Mouse (Mus musculus) Patski (cell line): ENCODE results near the gene Ror1. TPM values are rescaled to one million over a fixed set of nuclear protein-coding genes. Genes with fewer than 3 reads are reported as not detected.

Experiments used
- ATAC-seq: fragments of 100-300 bp; one replicate; pipeline ENCODE4 v1.8.0; 2021
- CTCF ChIA-PET: fragments of 350-600 bp; sonication (Branson Sonifier 250); formaldehyde crosslinking; loops from one replicate; lab custom pipeline; 2022; ENCODE audit warnings: inconsistent platforms; lab: Charles Lee
- POLR2A ChIA-PET: fragments of 350-600 bp; sonication (Branson Sonifier 250); formaldehyde crosslinking; loops from one replicate; lab custom pipeline; 2022; ENCODE audit warnings: antibody characterized with exemption, inconsistent platforms; lab: Charles Lee
- DNase-seq: peaks from one replicate; pipeline ENCODE4 v3.0.0-alpha.2; 2011; ENCODE audit warnings: low read depth, low spot score
- H3K27me3 ChIP-seq: fragments of 371-371 bp; one replicate; pipeline ENCODE4 v1.5.1; 2021
- CTCF ChIP-seq: fragments of 100-300 bp; IDR thresholded peaks from one replicate; pipeline ENCODE4 v1.5.1; 2021
- in situ Hi-C: fragments of 300-500 bp; cut with MboI; formaldehyde crosslinking; loops from 3 replicates; pipeline ENCODE4 v1.11.1; 2018; ENCODE audit warnings: low pct_unique_long_range_greater_than_20kb, mixed read lengths
- polyA plus RNA-seq: library from polyadenylated mRNA; unstranded; gene quantifications from one replicate; pipeline ENCODE4 v1.2.3, GENCODE M21; 2021

The Ror1 gene
- polyA plus RNA-seq: 2.8 TPM

DNA sequence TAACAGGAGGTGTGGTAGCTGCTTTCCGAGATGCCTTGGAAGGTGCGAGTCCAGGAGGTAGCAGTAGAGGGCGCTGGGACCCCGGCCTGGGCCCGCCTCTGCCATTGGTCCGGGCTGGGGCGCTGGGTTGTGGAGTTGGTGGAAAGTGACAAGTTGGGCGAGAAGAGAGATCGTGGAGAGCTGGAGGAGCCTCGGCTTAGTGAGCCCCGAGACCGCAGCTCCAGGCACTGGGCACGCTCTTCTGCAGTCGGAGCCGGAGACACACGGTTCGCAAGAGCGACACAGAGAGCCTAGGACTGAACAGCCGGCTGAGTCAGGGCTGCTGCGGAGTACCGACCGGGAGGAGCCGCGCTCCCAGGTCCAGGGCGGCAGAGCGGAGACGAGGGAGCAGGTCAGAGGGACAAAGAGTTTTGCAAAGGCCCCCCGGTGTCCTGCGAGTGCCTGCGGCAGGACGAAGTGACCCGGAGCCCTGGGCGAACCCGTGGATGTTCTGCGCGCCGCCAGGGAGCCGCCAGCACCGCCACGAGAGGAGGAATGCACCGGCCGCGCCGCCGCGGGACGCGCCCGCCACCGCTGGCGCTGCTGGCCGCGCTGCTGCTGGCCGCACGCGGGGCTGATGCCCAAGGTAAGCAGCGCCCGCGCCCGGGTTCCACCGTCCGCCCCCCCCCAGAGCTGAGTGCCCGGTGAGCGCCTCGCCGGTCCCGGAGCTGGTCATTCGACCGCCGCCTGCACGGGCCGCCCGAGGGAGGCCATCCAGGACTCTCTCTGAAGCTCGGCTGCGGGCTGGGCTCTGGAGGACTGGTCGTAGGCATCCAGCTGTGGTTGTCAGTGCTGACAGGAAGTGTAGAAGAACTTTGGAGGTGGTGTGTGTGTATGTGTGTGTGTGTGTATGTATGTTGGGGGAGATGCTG lies at the start of gene Ror1:
Gene Ror1 (plus strand): TSS at position 107 of the 911 bp plus-strand sequence.
- ChIA-PET CTCF (interaction anchor here (0.6 to 2.6 kb wide), 10 partner anchors 21 to 336 kb away, joined by 3 to 12 read pairs (median 4); no protein-coding TSS in a partner anchor), POLR2A (interaction anchor here (1.0 to 1.2 kb wide), 2 partner anchors 49 to 309 kb away, joined by 3 read pairs; no protein-coding TSS in a partner anchor)
- H3K27me3 ChIP-seq: no peaks in the 10 kb centered on the region
- TF ChIP-seq CTCF: peak; percentile 89
- in situ Hi-C loops: loop anchor here (5.0 to 10.0 kb wide), 4 partner anchors 91 to 419 kb away; no protein-coding TSS in a partner anchor
- peak; percentile 20 for DNase-seq
- peak; percentile 82 for ATAC-seq

DNA sequence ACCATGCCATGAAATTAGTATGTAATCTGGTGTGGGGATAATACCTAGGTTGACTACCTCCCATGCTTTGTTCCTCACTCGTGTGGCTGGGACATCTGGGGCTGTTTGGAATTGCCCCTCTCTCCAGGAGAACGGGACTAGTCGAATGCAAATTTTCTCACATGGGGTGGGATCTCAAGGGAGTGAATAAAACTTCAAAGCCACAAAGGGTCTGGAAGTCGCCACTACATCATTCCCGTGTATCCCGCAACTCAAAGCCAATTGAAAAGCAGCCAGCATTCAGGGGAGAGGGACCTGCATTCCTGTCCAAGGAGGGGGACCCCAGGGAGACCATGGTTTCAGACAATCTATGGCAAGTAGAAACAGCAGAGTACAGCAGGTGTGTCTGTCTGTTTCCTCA lies 48.5 kb upstream of the Ror1 start:
- POLR2A ChIA-PET: no interaction called here
- in situ Hi-C loops: no loop called here
- no peaks in the 10 kb centered on the region for H3K27me3 ChIP-seq
- no peak for ATAC-seq
- no peak for DNase-seq
- TF ChIP-seq CTCF: no peak
- CTCF ChIA-PET: no interaction called here

DNA sequence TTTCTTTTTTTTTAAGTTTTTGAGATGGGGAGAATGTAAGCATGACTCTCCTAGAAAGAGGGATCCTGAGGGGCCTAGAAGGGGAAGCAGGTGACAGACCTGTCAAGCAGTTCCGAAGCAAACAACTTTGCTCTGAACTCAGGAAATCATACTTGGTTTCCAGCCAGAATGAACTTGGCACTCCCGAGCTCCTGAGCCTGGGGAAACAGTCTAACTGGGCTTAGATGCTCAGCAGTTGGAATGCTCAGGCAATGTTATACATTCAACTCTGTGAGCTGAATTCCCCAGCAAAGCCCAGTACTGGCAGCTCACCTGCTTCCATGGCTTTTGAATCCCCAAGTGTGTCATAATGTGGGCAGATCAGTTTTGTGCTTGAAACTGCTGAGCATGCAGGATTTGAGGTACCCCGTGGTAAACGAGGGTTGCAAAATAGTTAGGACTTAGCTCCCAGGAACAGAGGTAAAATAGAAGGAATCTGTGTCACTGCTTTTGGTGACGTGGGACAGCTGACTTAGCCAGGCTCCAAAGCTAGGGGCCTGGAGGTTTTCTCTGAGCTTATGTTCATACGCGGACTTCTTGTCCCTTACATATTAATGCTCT lies 47.1 kb upstream of the Ror1 start:
- in situ Hi-C loops: no loop called here
- DNase-seq (no peak), ATAC-seq (no peak)
- no peaks in the 10 kb centered on the region for H3K27me3 ChIP-seq
- TF ChIP-seq CTCF: no peak
- ChIA-PET CTCF (interaction anchor here (4.6 kb wide), 1 partner anchor 20 kb away, joined by 14 read pairs; no protein-coding TSS in a partner anchor), POLR2A (no interaction called here)

DNA sequence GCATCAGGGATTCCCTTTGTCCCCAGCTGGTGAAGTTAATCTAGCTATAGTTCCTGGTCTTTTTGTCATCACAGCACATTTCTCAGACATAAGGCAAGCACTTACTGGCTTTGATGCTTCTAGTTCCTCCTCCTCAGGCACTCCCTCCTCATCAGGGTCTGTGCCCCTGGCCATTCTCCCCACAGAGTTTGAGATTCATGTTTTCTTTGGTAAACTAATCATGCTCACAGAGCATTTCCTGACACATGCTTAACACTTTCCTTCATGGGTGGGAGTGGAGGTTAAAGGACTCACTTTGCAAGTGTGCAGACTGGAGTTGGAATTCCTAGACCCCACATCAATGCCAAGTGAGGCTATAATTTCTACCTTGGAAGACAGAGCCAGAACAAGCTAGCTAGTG lies 43.8 kb upstream of the Ror1 start:
- POLR2A ChIA-PET: no interaction called here
- no peak for TF ChIP-seq CTCF
- ATAC-seq (no peak), DNase-seq (no peak)
- no peaks in the 10 kb centered on the region for H3K27me3 ChIP-seq
- CTCF ChIA-PET: interaction anchor here (4.6 kb wide), 1 partner anchor 23 kb away, joined by 14 read pairs; no protein-coding TSS in a partner anchor
- in situ Hi-C loops: no loop called here

DNA sequence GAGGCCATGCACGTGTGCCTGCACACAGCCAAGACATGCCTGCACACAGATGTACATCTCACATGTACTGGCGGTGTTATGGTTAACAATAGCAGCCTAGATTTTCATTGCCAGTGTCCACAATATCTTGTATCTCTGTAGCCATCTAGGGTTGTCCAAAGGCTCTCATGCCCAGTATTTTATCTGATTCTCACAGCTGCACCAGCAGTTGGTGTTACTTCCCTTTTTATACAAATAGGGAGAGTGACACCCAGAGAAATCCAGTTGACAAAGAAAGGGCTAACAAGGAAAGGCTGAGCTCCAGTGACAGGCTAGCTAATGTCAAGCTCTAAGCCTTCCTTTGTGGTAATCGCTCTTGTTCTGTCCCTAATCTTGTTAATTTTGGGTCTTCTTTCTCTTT lies 43.3 kb upstream of the Ror1 start:
- ChIA-PET POLR2A (no interaction called here), CTCF (interaction anchor here (4.6 kb wide), 1 partner anchor 24 kb away, joined by 14 read pairs; no protein-coding TSS in a partner anchor)
- DNase-seq: no peak
- in situ Hi-C loops: no loop called here
- H3K27me3 ChIP-seq: no peaks in the 10 kb centered on the region
- ATAC-seq: no peak
- no peak for TF ChIP-seq CTCF

DNA sequence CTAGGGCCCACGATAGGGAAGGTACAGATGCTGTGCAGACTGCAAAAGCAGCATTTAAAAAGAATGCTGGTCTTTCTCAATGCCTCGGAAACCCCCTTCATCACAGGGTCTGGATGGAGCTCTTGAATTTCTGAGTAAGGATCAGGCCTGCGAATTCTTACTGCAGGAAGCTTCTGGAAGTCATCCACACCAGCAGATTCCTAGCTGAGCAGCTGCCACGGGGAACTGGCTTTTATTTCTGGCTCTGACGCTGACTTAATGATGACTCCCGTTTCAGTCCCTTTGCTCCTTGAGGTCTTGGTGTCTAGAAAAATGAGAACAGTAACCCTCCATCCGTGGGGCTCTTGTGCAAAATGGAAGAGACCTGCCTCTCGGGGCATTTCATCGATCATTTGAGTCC lies 39.5 kb upstream of the Ror1 start:
- no peak for ATAC-seq
- ChIA-PET CTCF (no interaction called here), POLR2A (no interaction called here)
- H3K27me3 ChIP-seq: no peaks in the 10 kb centered on the region
- no peak for TF ChIP-seq CTCF
- no peak for DNase-seq
- in situ Hi-C loops: no loop called here

DNA sequence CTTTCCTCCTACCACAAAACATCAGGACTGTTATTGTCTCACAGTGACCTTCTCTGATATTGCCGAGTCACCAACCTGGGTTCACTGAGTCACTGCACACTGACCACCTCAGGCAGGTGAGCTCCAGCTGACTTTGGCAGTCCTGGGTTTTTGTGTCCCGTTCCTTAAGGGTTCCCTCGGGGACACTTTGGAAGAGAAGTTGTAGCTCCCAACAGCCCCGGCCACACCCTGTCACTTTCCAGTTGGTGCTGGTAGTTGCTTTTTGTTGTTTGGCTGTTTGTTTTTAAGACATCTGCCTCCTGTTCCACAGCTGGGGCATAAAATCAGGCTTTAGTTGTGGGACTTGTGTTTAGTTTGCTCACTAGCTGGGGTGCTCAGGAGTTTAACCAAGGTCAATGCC lies 39.1 kb upstream of the Ror1 start:
- in situ Hi-C loops: no loop called here
- ATAC-seq (no peak), DNase-seq (no peak)
- no peak for TF ChIP-seq CTCF
- ChIA-PET CTCF (no interaction called here), POLR2A (no interaction called here)
- no peaks in the 10 kb centered on the region for H3K27me3 ChIP-seq

DNA sequence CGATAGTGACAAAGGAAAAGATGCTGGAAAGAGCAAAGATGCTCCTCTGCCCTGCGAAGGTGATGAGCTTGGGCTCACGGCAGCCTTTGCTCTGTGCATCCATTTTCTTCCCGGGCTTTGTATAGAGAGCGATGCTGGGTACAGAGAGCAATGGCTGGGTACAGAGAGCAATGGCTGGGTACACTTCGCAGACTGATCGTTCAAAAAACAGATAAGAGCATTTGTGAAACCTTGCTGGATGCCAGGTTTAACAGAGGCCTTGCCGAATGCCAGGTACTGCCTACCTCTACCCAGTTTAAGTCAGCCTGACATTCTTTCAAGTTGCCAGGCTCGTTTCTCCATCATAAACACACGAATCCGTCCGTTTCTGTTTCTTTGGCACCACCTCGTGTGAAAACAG lies 38.2 kb upstream of the Ror1 start:
- ATAC-seq (no peak), DNase-seq (no peak)
- CTCF ChIA-PET: no interaction called here
- POLR2A ChIA-PET: no interaction called here
- no peaks in the 10 kb centered on the region for H3K27me3 ChIP-seq
- in situ Hi-C loops: no loop called here
- TF ChIP-seq CTCF: no peak

DNA sequence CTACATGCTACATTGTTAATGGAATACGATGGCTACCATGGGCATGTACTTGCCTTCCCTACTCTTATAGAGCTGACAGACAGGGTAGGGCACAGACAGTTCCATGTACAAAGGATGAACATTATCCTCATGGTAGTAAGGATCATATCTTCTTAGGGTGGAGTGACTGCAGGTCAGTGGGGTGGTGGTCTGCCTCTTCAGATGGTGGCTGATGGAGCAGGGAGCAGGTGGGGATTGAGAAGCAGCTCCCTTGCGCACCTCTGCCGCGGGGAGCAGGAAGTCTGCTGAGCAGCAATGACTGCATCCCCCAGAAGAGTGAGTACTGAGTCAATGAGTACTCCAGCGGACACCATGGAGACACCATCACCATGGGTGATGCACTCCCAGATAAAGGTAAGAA lies 37.0 kb upstream of the Ror1 start:
- DNase-seq (no peak), ATAC-seq (no peak)
- TF ChIP-seq CTCF: no peak
- POLR2A ChIA-PET: no interaction called here
- in situ Hi-C loops: no loop called here
- CTCF ChIA-PET: no interaction called here
- no peaks in the 10 kb centered on the region for H3K27me3 ChIP-seq

DNA sequence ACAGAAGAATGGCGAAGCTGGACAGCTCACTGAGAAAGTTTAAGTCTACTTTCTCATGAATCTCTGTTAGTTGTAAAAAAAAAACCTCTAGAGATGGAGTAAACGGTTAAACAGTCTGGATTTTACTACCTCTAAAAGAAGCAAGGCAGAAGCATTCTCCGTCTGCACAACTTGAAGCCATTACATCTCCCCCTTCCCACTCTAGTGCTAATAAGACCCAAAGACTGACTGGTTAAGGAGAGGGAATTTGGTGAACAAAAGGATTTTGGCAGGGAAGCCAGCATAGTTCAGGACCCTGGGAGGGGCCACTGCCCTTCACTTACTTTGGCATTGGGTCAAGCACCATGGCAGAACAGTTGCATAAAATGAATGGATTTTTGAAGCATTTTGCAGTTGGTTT lies 35.8 kb upstream of the Ror1 start:
- DNase-seq: no peak
- CTCF ChIA-PET: no interaction called here
- TF ChIP-seq CTCF: no peak
- POLR2A ChIA-PET: no interaction called here
- ATAC-seq: no peak
- H3K27me3 ChIP-seq: no peaks in the 10 kb centered on the region
- in situ Hi-C loops: no loop called here
